Mouse (Mus musculus) stomach, postnatal 0 days (tissue): ENCODE data around the gene Gpr174.

ENCODE experiments used
- CTCF ChIP-seq: IDR thresholded peaks from 2 replicates; pipeline ENCODE4 v1.5.1; 2016; ENCODE audit warnings: antibody characterized with exemption, low read depth, mild to moderate bottlenecking, moderate library complexity
- EP300 ChIP-seq: optimal IDR thresholded peaks from 2 replicates; pipeline ENCODE3; 2016; ENCODE audit warnings: antibody characterized with exemption

DNA sequence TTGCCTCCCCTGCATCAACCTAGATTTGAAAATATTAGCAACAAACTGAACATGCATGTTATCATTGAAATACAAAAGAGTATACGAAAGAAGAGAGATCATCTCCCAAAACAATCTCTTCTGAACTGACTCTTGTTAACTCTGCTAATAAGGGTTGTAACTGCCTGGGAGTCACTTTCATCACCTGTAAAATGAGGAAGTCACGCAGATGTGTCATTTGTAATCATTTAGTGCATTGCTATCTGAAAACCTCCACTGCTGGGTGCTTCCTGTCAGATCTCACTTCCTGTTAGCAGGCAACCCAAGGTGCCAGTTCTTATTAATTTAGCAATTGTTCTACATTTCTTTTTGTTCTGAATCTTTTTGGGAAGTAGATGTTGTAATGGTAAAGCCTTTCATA, 5.3 kb upstream of the Gpr174 start:
- TF ChIP-seq CTCF (no peak), EP300 (no peak)
